Mouse (Mus musculus) hindbrain, embryonic 14.5 days (tissue): ENCODE results near the gene Entpd4b. TPM values are rescaled to one million over a fixed set of nuclear protein-coding genes. Genes with fewer than 3 reads are reported as not detected.
"Not testable (repeated sequence)": the region's sequence is repeated elsewhere in the genome, so short reads cannot be mapped to it uniquely, and the experiment has no call there.

Experiments used
- ATAC-seq: fragments of 200-750 bp; cut with Nextera tagmentation; 2 replicates; pipeline ENCODE4 v1.8.0; 2017; ENCODE audit warnings: moderate number of reproducible peaks, mild to moderate bottlenecking, moderate TSS enrichment, moderate library complexity; ENCODE audit not compliant: low FRiP score
- DNase-seq: peaks from one replicate; pipeline ENCODE4 v3.0.0-alpha.2; 2015; ENCODE audit warnings: low spot score
- H3K27ac ChIP-seq: fragments of 300-500 bp; sonication (generic); 2 replicates; pipeline ENCODE4 v1.5.1; 2014; ENCODE audit warnings: mild to moderate bottlenecking, moderate library complexity
- H3K27me3 ChIP-seq: fragments of 300-500 bp; sonication (generic); 2 replicates; pipeline ENCODE4 v1.6.1; 2014; ENCODE audit warnings: mild to moderate bottlenecking, low read length, mixed read lengths; ENCODE audit not compliant: control insufficient read depth, insufficient read depth
- H3K36me3 ChIP-seq: fragments of 300-500 bp; sonication (generic); replicated peaks from 2 replicates; pipeline ENCODE4 v1.6.1; 2014; ENCODE audit not compliant: control insufficient read depth, insufficient read depth
- H3K4me1 ChIP-seq: fragments of 300-500 bp; sonication (generic); replicated peaks from 2 replicates; pipeline ENCODE4 v1.6.1; 2014; ENCODE audit warnings: antibody characterized with exemption, low read length, mixed read lengths; ENCODE audit not compliant: control insufficient read depth, insufficient read depth
- H3K4me2 ChIP-seq: fragments of 300-500 bp; sonication (generic); replicated peaks from 2 replicates; pipeline ENCODE4 v1.6.1; 2014; ENCODE audit warnings: mild to moderate bottlenecking, moderate library complexity
- H3K4me3 ChIP-seq: fragments of 300-500 bp; sonication (generic); replicated peaks from 2 replicates; pipeline ENCODE4 v1.5.1; 2014; ENCODE audit warnings: mild to moderate bottlenecking, low read length
- H3K9ac ChIP-seq: fragments of 300-500 bp; sonication (generic); 2 replicates; pipeline ENCODE4 v1.6.1; 2014
- H3K9me3 ChIP-seq: fragments of 300-500 bp; sonication (generic); 2 replicates; pipeline ENCODE4 v1.6.1; 2016; ENCODE audit warnings: low read length; ENCODE audit not compliant: control insufficient read depth
- WGBS: fragments of 180-500 bp; shearing (Covaris S2); extraction: QIAGEN DNeasy Blood & Tissue Kit; methylation state at CpG from one replicate; pipeline ENCODE4 v1.1.7; 2014; 5-methylcytosine and 5-hydroxymethylcytosine counted together
- polyA plus RNA-seq: library from polyadenylated mRNA; unstranded; fragments of >200 nt; fragmentation: Nextera tagmentation; extraction: Ambion mirVana; gene quantifications from 2 replicates; pipeline ENCODE4 v1.2.1, GENCODE M21; 2014

Gene Entpd4b
- 17.5 and 19.5 TPM in 2 replicates for polyA plus RNA-seq

- peak; percentile 93 for ATAC-seq
- not testable (repeated sequence) for H3K9me3 ChIP-seq, H3K4me1 ChIP-seq, H3K27me3 ChIP-seq, DNase-seq, H3K4me3 ChIP-seq, H3K4me2 ChIP-seq, H3K9ac ChIP-seq, H3K36me3 ChIP-seq, H3K27ac ChIP-seq
- WGBS: no CpG with 5 or more reads among the region's 68 CpGs
These were observed at the start of gene Entpd4b for GRCm38 (mm10) chr14:69555110-69555831. Gene Entpd4b (plus strand): TSS chr14:69555424.

- not testable (repeated sequence) for H3K4me1 ChIP-seq, H3K36me3 ChIP-seq, H3K27ac ChIP-seq, H3K4me3 ChIP-seq, H3K9ac ChIP-seq, H3K27me3 ChIP-seq, H3K4me2 ChIP-seq, DNase-seq, ATAC-seq, H3K9me3 ChIP-seq
- WGBS: no CpG with 5 or more reads among the region's 1 CpGs
These were observed 48.2 kb upstream of the Entpd4b start for GRCm38 (mm10) chr14:69507000-69507399.

GRCm38 (mm10) chr14:69512449-69512848, 42.8 kb upstream of the Entpd4b start, which contains the start of gene Gm27179:
Gene Gm27179 (minus strand): TSS chr14:69512549.
- not testable (repeated sequence) for ATAC-seq, H3K9me3 ChIP-seq, H3K4me1 ChIP-seq, H3K4me2 ChIP-seq, H3K27ac ChIP-seq, H3K9ac ChIP-seq, H3K27me3 ChIP-seq, DNase-seq, H3K36me3 ChIP-seq, H3K4me3 ChIP-seq
- no CpG with 5 or more reads among the region's 2 CpGs for WGBS

GRCm38 (mm10) chr14:69520810-69521209, 34.4 kb upstream of the Entpd4b start:
- not testable (repeated sequence) for H3K9ac ChIP-seq, H3K27ac ChIP-seq, H3K27me3 ChIP-seq, H3K4me2 ChIP-seq, H3K4me3 ChIP-seq, DNase-seq, H3K9me3 ChIP-seq, H3K4me1 ChIP-seq, ATAC-seq, H3K36me3 ChIP-seq
- no CpG with 5 or more reads among the region's 2 CpGs for WGBS

- not testable (repeated sequence) for H3K4me1 ChIP-seq, H3K27me3 ChIP-seq, DNase-seq, H3K36me3 ChIP-seq, H3K9ac ChIP-seq, H3K4me2 ChIP-seq, H3K4me3 ChIP-seq, H3K27ac ChIP-seq, ATAC-seq, H3K9me3 ChIP-seq
- no CpG with 5 or more reads among the region's 1 CpGs for WGBS
These were observed 32.2 kb upstream of the Entpd4b start for GRCm38 (mm10) chr14:69523001-69523400.

- ATAC-seq, H3K27me3 ChIP-seq, H3K4me3 ChIP-seq, H3K9ac ChIP-seq, H3K9me3 ChIP-seq, H3K27ac ChIP-seq, H3K4me2 ChIP-seq, H3K36me3 ChIP-seq, DNase-seq, H3K4me1 ChIP-seq: not testable (repeated sequence)
- no CpG with 5 or more reads among the region's 1 CpGs for WGBS
These were observed 29.0 kb upstream of the Entpd4b start for GRCm38 (mm10) chr14:69526202-69526601.

- not testable (repeated sequence) for ATAC-seq, DNase-seq
- no CpG with 5 or more reads among the region's 7 CpGs for WGBS
These were observed 18.7 kb upstream of the Entpd4b start for GRCm38 (mm10) chr14:69536539-69536938.

GRCm38 (mm10) chr14:69540113-69540512, 15.1 kb upstream of the Entpd4b start:
- not testable (repeated sequence) for H3K27me3 ChIP-seq, H3K36me3 ChIP-seq, H3K9ac ChIP-seq, H3K4me2 ChIP-seq, H3K4me3 ChIP-seq, H3K9me3 ChIP-seq, DNase-seq, ATAC-seq, H3K4me1 ChIP-seq, H3K27ac ChIP-seq
- WGBS: no CpG with 5 or more reads among the region's 5 CpGs

More at GRCm38 (mm10) chr14:69536539-69536938, 18.7 kb upstream of the Entpd4b start:
- H3K4me1 ChIP-seq, H3K27ac ChIP-seq, H3K36me3 ChIP-seq, H3K4me3 ChIP-seq, H3K4me2 ChIP-seq, H3K27me3 ChIP-seq, H3K9ac ChIP-seq, H3K9me3 ChIP-seq: not testable (repeated sequence)

GRCm38 (mm10) chr14:69542695-69543094, 12.5 kb upstream of the Entpd4b start:
- not testable (repeated sequence) for H3K9me3 ChIP-seq, DNase-seq, ATAC-seq, H3K4me3 ChIP-seq, H3K27me3 ChIP-seq, H3K36me3 ChIP-seq, H3K9ac ChIP-seq, H3K4me2 ChIP-seq, H3K27ac ChIP-seq, H3K4me1 ChIP-seq
- WGBS: no CpG with 5 or more reads among the region's 7 CpGs
